In the genomic region with DNA sequence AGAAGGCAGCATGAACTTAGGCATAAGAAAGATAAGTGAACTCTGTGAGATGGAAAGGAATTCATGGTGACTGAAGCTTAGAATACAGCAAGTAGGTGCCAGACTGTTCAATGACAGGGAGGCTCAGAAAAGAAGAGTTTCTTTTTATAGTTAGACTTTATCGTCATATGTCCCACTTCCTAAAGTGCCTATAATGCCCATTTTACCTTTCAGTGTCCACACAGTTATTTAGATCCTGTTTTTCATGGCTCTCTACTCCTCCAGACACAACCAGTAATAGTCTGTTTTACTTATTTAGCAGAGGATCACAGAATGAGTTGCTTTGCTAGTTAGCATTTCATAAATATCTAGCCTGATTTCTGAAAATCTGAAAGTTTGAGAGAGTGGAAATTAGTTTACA, we compare ENCODE assay signal across 20 mouse cellular contexts.
"Had no signal": no experiment of that assay in that cellular context is flagged by ENCODE, and none has a peak within 500 bp of the region (broad histone marks: within the 10 kb centered on the region; RNA-seq: fewer than 3 reads in every experiment).

No protein-coding gene starts in this region.

- DNase-seq: cerebellum, adult 8-10 months; cerebellum, adult 9-10 months; cerebellum, adult 9-11 months; cerebellum, postnatal 10 days; cerebellum, postnatal 14 days; cerebellum, postnatal 25 days; cerebellum, postnatal 36 days; embryo, embryonic 11 days; forebrain, postnatal 0 days; gastrocnemius, adult 2 months; gastrocnemius, postnatal 10 days; gastrocnemius, postnatal 14 days; gastrocnemius, postnatal 25 days; gastrocnemius, postnatal 36 days; heart, adult 18-20 months; heart, adult 2 months had no signal

- ATAC-seq: forebrain, embryonic 13.5 days; forebrain, embryonic 14.5 days; forebrain, embryonic 15.5 days; forebrain, embryonic 16.5 days; forebrain, postnatal 0 days had no signal
